Mouse (Mus musculus): ENCODE data around the gene B4gat1. TPM values are rescaled to one million over a fixed set of nuclear protein-coding genes. Genes with fewer than 3 reads are reported as not detected.

The B4gat1 gene
- polyA plus RNA-seq, 1 experiment from 2014 or later = 61.2 TPM

GRCm38 (mm10) chr19:5067040-5067799 lies 28.6 kb downstream of the B4gat1 start:
- Histone ChIP-seq H3K4me1 (replicated peaks) (peaks cover 45% of the 10 kb centered on the region), H3K36me3 (no peaks in the 10 kb centered on the region), H3K4me2 (peak overlapping the region; percentile 76), H3K4me3 (peak overlapping the region; percentile 45), H3K27me3 (peaks cover 61% of the 10 kb centered on the region), H3K27ac (peak overlapping the region; percentile 45; the same call in 1 of the 2 replicates), H3K9ac (peak overlapping the region; percentile 79), H3K9me3 (no peaks in the 10 kb centered on the region)
- no peak for ATAC-seq (ENCODE audit: low FRiP score)
- 15% methylated on average over 15 of the region's 15 CpGs for WGBS

GRCm38 (mm10) chr19:5067867-5068569 lies 29.4 kb downstream of the B4gat1 start, which contains the start of gene Cd248:
TSS of gene Cd248 (plus strand) at chr19:5068078.
- ATAC-seq (ENCODE audit: low FRiP score) = no peak
- Histone ChIP-seq H3K4me2 (peak within 1 kb of the TSS; percentile 76), H3K36me3 (no peaks in the 10 kb centered on the region), H3K4me3 (peak within 1 kb of the TSS; percentile 45), H3K4me1 (replicated peaks) (peaks cover 52% of the 10 kb centered on the region), H3K9ac (peak within 1 kb of the TSS; percentile 79), H3K27me3 (peaks cover 61% of the 10 kb centered on the region), H3K27ac (peak within 1 kb of the TSS; percentile 45; the same call in 1 of the 2 replicates), H3K9me3 (no peaks in the 10 kb centered on the region)
- WGBS = under 1% methylated on average over 47 of the region's 56 CpGs

- Histone ChIP-seq H3K27ac (0 out of 2 replicates have a peak overlapping the region, but pooled peaks have one; percentile 1), H3K36me3 (no peaks in the 10 kb centered on the region), H3K4me1 (replicated peaks) (peaks cover 52% of the 10 kb centered on the region), H3K9ac (peak overlapping the region; percentile 79), H3K4me3 (peak overlapping the region; percentile 45), H3K9me3 (no peaks in the 10 kb centered on the region), H3K27me3 (peaks cover 65% of the 10 kb centered on the region), H3K4me2 (peak overlapping the region; percentile 76)
- WGBS = 34% methylated on average over 21 of the region's 21 CpGs
- no peak for ATAC-seq (ENCODE audit: low FRiP score)
These were observed 30.1 kb downstream of the B4gat1 start for GRCm38 (mm10) chr19:5068570-5069234.

- ATAC-seq (ENCODE audit: low FRiP score) = no peak
- Histone ChIP-seq H3K27me3 (peaks cover 73% of the 10 kb centered on the region), H3K4me2 (peak overlapping the region; percentile 76), H3K4me1 (replicated peaks) (peaks cover 52% of the 10 kb centered on the region), H3K4me3 (peak overlapping the region; percentile 45; the same call in 1 of the 2 replicates), H3K36me3 (no peaks in the 10 kb centered on the region), H3K9ac (0 out of 2 replicates have a peak overlapping the region, but pooled peaks have one; percentile 29), H3K27ac (no peak overlapping the region), H3K9me3 (no peaks in the 10 kb centered on the region)
- WGBS = 91% methylated on average over 5 of the region's 5 CpGs
These were observed 30.9 kb downstream of the B4gat1 start for GRCm38 (mm10) chr19:5069486-5069885.

- no peaks in the 10 kb centered on the region for H3K9me3 ChIP-seq
- 79% methylated on average over 7 of the region's 7 CpGs for WGBS
- peaks cover 74% of the 10 kb centered on the region for H3K27me3 ChIP-seq
- no peak for ATAC-seq (ENCODE audit: low FRiP score)
- H3K9ac ChIP-seq = 0 out of 2 replicates have a peak overlapping the region, but pooled peaks have one; percentile 29
- no peaks in the 10 kb centered on the region for H3K36me3 ChIP-seq
- H3K27ac ChIP-seq = no peak overlapping the region
- H3K4me1 ChIP-seq (replicated peaks) = peaks cover 52% of the 10 kb centered on the region
- H3K4me2 ChIP-seq = peak overlapping the region; percentile 76
- H3K4me3 ChIP-seq = peak overlapping the region; percentile 45
These were observed 31.4 kb downstream of the B4gat1 start for GRCm38 (mm10) chr19:5069978-5070377.

- peaks cover 52% of the 10 kb centered on the region for H3K4me1 ChIP-seq (replicated peaks)
- H3K27ac ChIP-seq = peak overlapping the region; percentile 79
- peak overlapping the region; percentile 71 for H3K9ac ChIP-seq
- peaks cover 70% of the 10 kb centered on the region for H3K27me3 ChIP-seq
- 0 out of 2 replicates have a peak, but pooled peaks have one; percentile 6 for ATAC-seq (ENCODE audit: low FRiP score)
- no peaks in the 10 kb centered on the region for H3K9me3 ChIP-seq
- 6% methylated on average over 11 of the region's 11 CpGs for WGBS
- peak overlapping the region; percentile 45 for H3K4me3 ChIP-seq
- H3K4me2 ChIP-seq = peak overlapping the region; percentile 76
- no peaks in the 10 kb centered on the region for H3K36me3 ChIP-seq
These were observed 32.5 kb downstream of the B4gat1 start for GRCm38 (mm10) chr19:5071077-5071476.

- Histone ChIP-seq H3K4me1 (replicated peaks) (peaks cover 52% of the 10 kb centered on the region), H3K9ac (peak overlapping the region; percentile 71), H3K9me3 (no peaks in the 10 kb centered on the region), H3K27me3 (peaks cover 68% of the 10 kb centered on the region), H3K4me2 (peak overlapping the region; percentile 76), H3K27ac (peak overlapping the region; percentile 79), H3K36me3 (no peaks in the 10 kb centered on the region), H3K4me3 (peak overlapping the region; percentile 45)
- under 1% methylated on average over 39 of the region's 40 CpGs for WGBS
- ATAC-seq (ENCODE audit: low FRiP score) = peak; percentile 77
These were observed 33.1 kb downstream of the B4gat1 start for GRCm38 (mm10) chr19:5071545-5072369.

GRCm38 (mm10) chr19:5072389-5073019 lies 33.9 kb downstream of the B4gat1 start:
- H3K4me3 ChIP-seq = peak overlapping the region; percentile 45
- H3K9me3 ChIP-seq = no peaks in the 10 kb centered on the region
- no peak for ATAC-seq (ENCODE audit: low FRiP score)
- peaks cover 45% of the 10 kb centered on the region for H3K4me1 ChIP-seq (replicated peaks)
- H3K4me2 ChIP-seq = peak overlapping the region; percentile 76
- no peak overlapping the region for H3K27ac ChIP-seq
- peaks cover 61% of the 10 kb centered on the region for H3K27me3 ChIP-seq
- H3K36me3 ChIP-seq = no peaks in the 10 kb centered on the region
- 5% methylated on average over 20 of the region's 20 CpGs for WGBS
- peak overlapping the region; percentile 71; the same call in 1 of the 2 replicates for H3K9ac ChIP-seq

- peaks cover 56% of the 10 kb centered on the region for H3K27me3 ChIP-seq
- H3K9ac ChIP-seq = no peak overlapping the region
- no peak for ATAC-seq (ENCODE audit: low FRiP score)
- peak overlapping the region; percentile 76 for H3K4me2 ChIP-seq
- H3K9me3 ChIP-seq = no peaks in the 10 kb centered on the region
- H3K4me3 ChIP-seq = peak overlapping the region; percentile 7; the same call in 1 of the 2 replicates
- no peak overlapping the region for H3K27ac ChIP-seq
- WGBS = 2% methylated on average over 15 of the region's 15 CpGs
- H3K4me1 ChIP-seq (replicated peaks) = peaks cover 40% of the 10 kb centered on the region
- no peaks in the 10 kb centered on the region for H3K36me3 ChIP-seq
These were observed 34.4 kb downstream of the B4gat1 start for GRCm38 (mm10) chr19:5073028-5073427.

GRCm38 (mm10) chr19:5073518-5073917 lies 34.9 kb downstream of the B4gat1 start:
- no peak overlapping the region for H3K4me2 ChIP-seq
- no peaks in the 10 kb centered on the region for H3K9me3 ChIP-seq
- H3K9ac ChIP-seq = no peak overlapping the region
- no peaks in the 10 kb centered on the region for H3K36me3 ChIP-seq
- peaks cover 35% of the 10 kb centered on the region for H3K4me1 ChIP-seq (replicated peaks)
- no peak for ATAC-seq (ENCODE audit: low FRiP score)
- 47% methylated on average over 5 of the region's 5 CpGs for WGBS
- H3K4me3 ChIP-seq = no peak overlapping the region
- H3K27me3 ChIP-seq = peaks cover 55% of the 10 kb centered on the region
- H3K27ac ChIP-seq = no peak overlapping the region

- WGBS = 91% methylated on average over 1 of the region's 1 CpGs
- H3K27me3 ChIP-seq = peaks cover 71% of the 10 kb centered on the region
These were observed 40.7 kb downstream of the B4gat1 start for GRCm38 (mm10) chr19:5079279-5079678.

More at GRCm38 (mm10) chr19:5079279-5079678, 40.7 kb downstream of the B4gat1 start:
- Histone ChIP-seq H3K4me1 (replicated peaks) (no peaks in the 10 kb centered on the region), H3K36me3 (no peaks in the 10 kb centered on the region; the same call in 1 of the 2 replicates), H3K9me3 (no peaks in the 10 kb centered on the region), H3K4me3 (no peak overlapping the region), H3K4me2 (no peak overlapping the region), H3K27ac (no peak overlapping the region), H3K9ac (no peak overlapping the region)
- no peak for ATAC-seq (ENCODE audit: low FRiP score)

Data from hindbrain, embryonic 13.5 days (tissue).